Mouse (Mus musculus): ENCODE results near the gene Ggnbp2. TPM values are rescaled to one million over a fixed set of nuclear protein-coding genes. Genes with fewer than 3 reads are reported as not detected.

The Ggnbp2 gene
- polyA plus RNA-seq (2012; rRNA removed): 121 and 130 TPM in 2 replicates

DNA sequence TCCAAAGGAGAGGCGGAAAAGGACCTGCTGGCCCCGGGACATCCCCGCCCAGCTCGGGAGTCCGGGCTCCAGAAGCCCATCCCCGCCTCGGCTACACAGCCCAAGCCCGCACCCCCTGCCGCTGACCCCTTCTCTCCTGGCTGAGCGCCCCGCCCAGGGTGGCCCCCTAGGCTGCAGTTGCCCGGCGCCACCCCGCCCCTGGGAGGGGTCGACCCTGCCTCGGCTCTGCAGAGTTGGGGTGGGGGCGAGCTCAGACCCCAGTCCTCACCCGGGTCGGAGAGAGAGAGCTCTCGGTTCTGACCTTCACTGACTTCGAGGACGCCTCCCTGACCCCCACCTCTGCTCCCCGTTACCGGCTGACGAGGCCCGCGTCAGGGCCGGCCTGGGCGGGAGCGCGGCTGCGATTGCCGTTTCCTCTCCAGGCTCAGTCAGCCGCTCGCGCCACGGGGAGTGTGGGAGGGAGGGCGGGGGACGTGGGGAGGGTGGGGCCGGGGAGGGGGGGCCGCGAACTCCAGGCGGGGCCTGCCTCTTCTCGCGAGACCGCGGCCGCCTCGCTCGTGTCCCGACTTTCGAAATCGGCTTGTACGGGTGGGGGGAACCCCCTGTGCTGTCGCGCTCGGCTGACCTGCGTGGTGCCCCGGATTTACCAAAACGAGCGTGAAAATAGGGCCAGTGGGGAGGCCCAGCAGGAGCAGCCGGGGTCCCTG, at the start of gene Ggnbp2:
Gene Ggnbp2 (minus strand): TSS at position 481 of the 707 bp plus-strand sequence.

GRCm38 (mm10) chr11:84916053-84916702, 45.6 kb upstream of the Ggnbp2 start, which contains the start of gene Znhit3:
Gene Znhit3, minus strand, starts transcription at chr11:84916366.

GRCm38 (mm10) chr11:84879772-84880464, 9.3 kb upstream of the Ggnbp2 start, which contains the start of the genes Myo19 and Pigw:
Gene Myo19, plus strand, starts transcription at chr11:84880148.
Gene Pigw, minus strand, starts transcription at chr11:84880285.

GRCm38 (mm10) chr11:84828516-84829399, 41.9 kb downstream of the Ggnbp2 start, which contains the start of gene Dhrs11:
Gene Dhrs11, minus strand, starts transcription at chr11:84828994.

GRCm38 (mm10) chr11:84818961-84819692, 51.5 kb downstream of the Ggnbp2 start, which contains the start of gene Mrm1:
Gene Mrm1, minus strand, starts transcription at chr11:84819515.

Other genes starting within 250 kb of the Ggnbp2 start
- 16.1 and 32.8 TPM in 2 replicates for gene Mrm1, start 51.3 kb downstream of the Ggnbp2 start, polyA plus RNA-seq (2012; rRNA removed)
- gene Dhrs11, start 41.8 kb downstream of the Ggnbp2 start, polyA plus RNA-seq (2012; rRNA removed): 8.7 and 9.7 TPM in 2 replicates
- gene Myo19, start 9.3 kb upstream of the Ggnbp2 start, polyA plus RNA-seq (2012; rRNA removed): 20.2 and 21.8 TPM in 2 replicates
- gene Pigw, start 9.5 kb upstream of the Ggnbp2 start, polyA plus RNA-seq (2012; rRNA removed): 6.6 and 7.6 TPM in 2 replicates
- gene Znhit3, start 45.5 kb upstream of the Ggnbp2 start, polyA plus RNA-seq (2012; rRNA removed): 44.1 and 49.4 TPM in 2 replicates
- gene Car4, start 87.0 kb upstream of the Ggnbp2 start, polyA plus RNA-seq (2012; rRNA removed): 3.8 and 4.4 TPM in 2 replicates

All from central nervous system, embryonic 18 days (tissue).